Mouse (Mus musculus): Measurements from ENCODE around the gene Gm5901. TPM values are rescaled to one million over a fixed set of nuclear protein-coding genes. Genes with fewer than 3 reads are reported as not detected.

The Gm5901 gene
- polyA plus RNA-seq, 1 experiment from 2014 or later: not detected

- Histone ChIP-seq H3K27ac (ENCODE audit: low read length) (no peak overlapping the region), H3K9me3 (ENCODE audit: low read length) (no peaks in the 10 kb centered on the region), H3K4me1 (ENCODE audit: insufficient read depth, low read length) (no peaks in the 10 kb centered on the region), H3K36me3 (ENCODE audit: insufficient read depth, low read length) (0 out of 2 replicates have a peak, but pooled peaks cover 2% of the 10 kb centered on the region), H3K4me2 (replicated peaks; ENCODE audit: low read depth, low read length) (no peak overlapping the region), H3K9ac (replicated peaks; ENCODE audit: low read length) (no peak overlapping the region), H3K27me3 (ENCODE audit: insufficient read depth, low read length) (no peaks in the 10 kb centered on the region), H3K4me3 (ENCODE audit: low read length) (no peak overlapping the region)
- WGBS: 93% methylated on average over 4 of the region's 4 CpGs
- no peak for ATAC-seq (ENCODE audit: low FRiP score, low TSS enrichment)
These were observed 6.3 kb upstream of the Gm5901 start for GRCm38 (mm10) chr7:105368521-105368920.

- WGBS: 83% methylated on average over 1 of the region's 1 CpGs
- no peaks in the 10 kb centered on the region for H3K9me3 ChIP-seq (ENCODE audit: low read length)
- peaks cover 15% of the 10 kb centered on the region for H3K36me3 ChIP-seq (ENCODE audit: insufficient read depth, low read length)
- H3K4me3 ChIP-seq (ENCODE audit: low read length): no peak overlapping the region
- H3K9ac ChIP-seq (replicated peaks; ENCODE audit: low read length): no peak overlapping the region
- no peak for ATAC-seq (ENCODE audit: low FRiP score, low TSS enrichment)
- H3K27me3 ChIP-seq (ENCODE audit: insufficient read depth, low read length): no peaks in the 10 kb centered on the region
- H3K27ac ChIP-seq (ENCODE audit: low read length): no peak overlapping the region
- H3K4me2 ChIP-seq (replicated peaks; ENCODE audit: low read depth, low read length): no peak overlapping the region
- H3K4me1 ChIP-seq (ENCODE audit: insufficient read depth, low read length): no peaks in the 10 kb centered on the region
These were observed 1.9 kb upstream of the Gm5901 start for GRCm38 (mm10) chr7:105372912-105373311.

- H3K4me1 ChIP-seq (ENCODE audit: insufficient read depth, low read length): no peaks in the 10 kb centered on the region
- ATAC-seq (ENCODE audit: low FRiP score, low TSS enrichment): no peak
- no peak overlapping the region for H3K4me3 ChIP-seq (ENCODE audit: low read length)
- no peaks in the 10 kb centered on the region for H3K9me3 ChIP-seq (ENCODE audit: low read length)
- 89% methylated on average over 4 of the region's 4 CpGs for WGBS
- peaks cover 20% of the 10 kb centered on the region for H3K36me3 ChIP-seq (ENCODE audit: insufficient read depth, low read length)
- no peak overlapping the region for H3K9ac ChIP-seq (replicated peaks; ENCODE audit: low read length)
- no peaks in the 10 kb centered on the region for H3K27me3 ChIP-seq (ENCODE audit: insufficient read depth, low read length)
- no peak overlapping the region for H3K4me2 ChIP-seq (replicated peaks; ENCODE audit: low read depth, low read length)
- no peak overlapping the region for H3K27ac ChIP-seq (ENCODE audit: low read length)
These were observed 1.3 kb upstream of the Gm5901 start for GRCm38 (mm10) chr7:105373509-105373908.

- no peaks in the 10 kb centered on the region for H3K27me3 ChIP-seq (ENCODE audit: insufficient read depth, low read length)
- H3K36me3 ChIP-seq (ENCODE audit: insufficient read depth, low read length): peaks cover 24% of the 10 kb centered on the region
- H3K9ac ChIP-seq (replicated peaks; ENCODE audit: low read length): no peak overlapping the region
- H3K27ac ChIP-seq (ENCODE audit: low read length): no peak overlapping the region
- H3K4me3 ChIP-seq (ENCODE audit: low read length): no peak overlapping the region
- ATAC-seq (ENCODE audit: low FRiP score, low TSS enrichment): no peak
- H3K4me1 ChIP-seq (ENCODE audit: insufficient read depth, low read length): no peaks in the 10 kb centered on the region
- H3K4me2 ChIP-seq (replicated peaks; ENCODE audit: low read depth, low read length): no peak overlapping the region
- WGBS: 94% methylated on average over 3 of the region's 3 CpGs
- H3K9me3 ChIP-seq (ENCODE audit: low read length): no peaks in the 10 kb centered on the region
These were observed 862 bp upstream of the Gm5901 start for GRCm38 (mm10) chr7:105373976-105374375.

GRCm38 (mm10) chr7:105380329-105380728, 5.5 kb downstream of the Gm5901 start:
- WGBS: 92% methylated on average over 3 of the region's 3 CpGs
- Histone ChIP-seq H3K4me3 (ENCODE audit: low read length) (no peak overlapping the region), H3K4me1 (ENCODE audit: insufficient read depth, low read length) (no peaks in the 10 kb centered on the region), H3K27me3 (ENCODE audit: insufficient read depth, low read length) (no peaks in the 10 kb centered on the region), H3K9me3 (ENCODE audit: low read length) (no peaks in the 10 kb centered on the region), H3K4me2 (replicated peaks; ENCODE audit: low read depth, low read length) (no peak overlapping the region), H3K36me3 (ENCODE audit: insufficient read depth, low read length) (peaks cover 67% of the 10 kb centered on the region), H3K27ac (ENCODE audit: low read length) (no peak overlapping the region), H3K9ac (replicated peaks; ENCODE audit: low read length) (no peak overlapping the region)
- ATAC-seq (ENCODE audit: low FRiP score, low TSS enrichment): no peak

- Histone ChIP-seq H3K27me3 (ENCODE audit: insufficient read depth, low read length) (no peaks in the 10 kb centered on the region), H3K4me1 (ENCODE audit: insufficient read depth, low read length) (no peaks in the 10 kb centered on the region), H3K36me3 (ENCODE audit: insufficient read depth, low read length) (peaks cover 64% of the 10 kb centered on the region), H3K27ac (ENCODE audit: low read length) (no peak overlapping the region), H3K4me3 (ENCODE audit: low read length) (no peak overlapping the region), H3K9ac (replicated peaks; ENCODE audit: low read length) (no peak overlapping the region), H3K4me2 (replicated peaks; ENCODE audit: low read depth, low read length) (no peak overlapping the region), H3K9me3 (ENCODE audit: low read length) (no peaks in the 10 kb centered on the region)
- ATAC-seq (ENCODE audit: low FRiP score, low TSS enrichment): no peak
- WGBS: 97% methylated on average over 2 of the region's 2 CpGs
These were observed 12.9 kb downstream of the Gm5901 start for GRCm38 (mm10) chr7:105387696-105388095.

GRCm38 (mm10) chr7:105390236-105390635, 15.4 kb downstream of the Gm5901 start:
- Histone ChIP-seq H3K36me3 (ENCODE audit: insufficient read depth, low read length) (peaks cover 39% of the 10 kb centered on the region), H3K27ac (ENCODE audit: low read length) (no peak overlapping the region), H3K27me3 (ENCODE audit: insufficient read depth, low read length) (no peaks in the 10 kb centered on the region), H3K9ac (replicated peaks; ENCODE audit: low read length) (no peak overlapping the region), H3K4me2 (replicated peaks; ENCODE audit: low read depth, low read length) (no peak overlapping the region), H3K4me3 (ENCODE audit: low read length) (no peak overlapping the region), H3K4me1 (ENCODE audit: insufficient read depth, low read length) (no peaks in the 10 kb centered on the region), H3K9me3 (ENCODE audit: low read length) (no peaks in the 10 kb centered on the region)
- 79% methylated on average over 2 of the region's 2 CpGs for WGBS
- no peak for ATAC-seq (ENCODE audit: low FRiP score, low TSS enrichment)

- no peak overlapping the region for H3K9ac ChIP-seq (replicated peaks; ENCODE audit: low read length)
- no peak overlapping the region for H3K4me3 ChIP-seq (ENCODE audit: low read length)
- no peaks in the 10 kb centered on the region for H3K9me3 ChIP-seq (ENCODE audit: low read length)
- H3K4me2 ChIP-seq (replicated peaks; ENCODE audit: low read depth, low read length): no peak overlapping the region
- no peak for ATAC-seq (ENCODE audit: low FRiP score, low TSS enrichment)
- H3K27ac ChIP-seq (ENCODE audit: low read length): no peak overlapping the region
- no peaks in the 10 kb centered on the region for H3K27me3 ChIP-seq (ENCODE audit: insufficient read depth, low read length)
- peaks cover 6% of the 10 kb centered on the region for H3K36me3 ChIP-seq (ENCODE audit: insufficient read depth, low read length)
- H3K4me1 ChIP-seq (ENCODE audit: insufficient read depth, low read length): peaks cover 10% of the 10 kb centered on the region
- WGBS: 92% methylated on average over 1 of the region's 1 CpGs
These were observed 19.8 kb downstream of the Gm5901 start for GRCm38 (mm10) chr7:105394606-105395005.

- H3K9ac ChIP-seq (replicated peaks; ENCODE audit: low read length): no peak overlapping the region
- H3K27ac ChIP-seq (ENCODE audit: low read length): no peak overlapping the region
- no peaks in the 10 kb centered on the region for H3K36me3 ChIP-seq (ENCODE audit: insufficient read depth, low read length)
- no peak overlapping the region for H3K4me2 ChIP-seq (replicated peaks; ENCODE audit: low read depth, low read length)
- ATAC-seq (ENCODE audit: low FRiP score, low TSS enrichment): no peak
- no peaks in the 10 kb centered on the region for H3K9me3 ChIP-seq (ENCODE audit: low read length)
- no peaks in the 10 kb centered on the region for H3K27me3 ChIP-seq (ENCODE audit: insufficient read depth, low read length)
- peaks cover 10% of the 10 kb centered on the region for H3K4me1 ChIP-seq (ENCODE audit: insufficient read depth, low read length)
- H3K4me3 ChIP-seq (ENCODE audit: low read length): no peak overlapping the region
These were observed 20.4 kb downstream of the Gm5901 start for GRCm38 (mm10) chr7:105395131-105395820.

GRCm38 (mm10) chr7:105396126-105396525, 21.3 kb downstream of the Gm5901 start:
- no peak overlapping the region for H3K4me2 ChIP-seq (replicated peaks; ENCODE audit: low read depth, low read length)
- peaks cover 14% of the 10 kb centered on the region for H3K4me1 ChIP-seq (ENCODE audit: insufficient read depth, low read length)
- no peaks in the 10 kb centered on the region for H3K27me3 ChIP-seq (ENCODE audit: insufficient read depth, low read length)
- H3K4me3 ChIP-seq (ENCODE audit: low read length): no peak overlapping the region
- H3K36me3 ChIP-seq (ENCODE audit: insufficient read depth, low read length): no peaks in the 10 kb centered on the region
- H3K9ac ChIP-seq (replicated peaks; ENCODE audit: low read length): no peak overlapping the region
- no peaks in the 10 kb centered on the region for H3K9me3 ChIP-seq (ENCODE audit: low read length)
- no peak for ATAC-seq (ENCODE audit: low FRiP score, low TSS enrichment)
- no peak overlapping the region for H3K27ac ChIP-seq (ENCODE audit: low read length)
